Mouse (Mus musculus): ENCODE data around the gene Yju2.

Yju2 gene

DNA sequence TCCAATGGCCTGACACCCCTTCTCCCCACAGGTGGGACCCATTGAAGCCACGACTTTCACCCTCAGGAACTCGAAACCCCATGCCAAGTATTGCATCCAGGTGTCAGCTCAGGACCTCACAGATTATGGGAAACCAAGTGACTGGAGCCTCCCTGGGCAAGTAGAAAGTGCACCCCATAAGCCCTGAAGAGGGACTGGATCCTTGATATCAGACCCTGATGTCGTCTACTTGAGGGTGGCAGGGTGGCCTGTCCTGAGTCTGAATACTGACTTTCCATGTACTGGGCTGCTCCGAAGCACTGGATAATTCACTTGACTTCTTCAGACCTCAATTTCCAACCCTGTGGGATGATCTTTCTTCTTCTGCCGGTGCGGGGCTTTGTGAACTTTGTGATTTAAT, 2.3 kb upstream of the Yju2 start:
- no peak for TF ChIP-seq GATA4 (IDR thresholded peaks at IDR 0.05; ENCODE audit: insufficient replicate concordance, low read length)

DNA sequence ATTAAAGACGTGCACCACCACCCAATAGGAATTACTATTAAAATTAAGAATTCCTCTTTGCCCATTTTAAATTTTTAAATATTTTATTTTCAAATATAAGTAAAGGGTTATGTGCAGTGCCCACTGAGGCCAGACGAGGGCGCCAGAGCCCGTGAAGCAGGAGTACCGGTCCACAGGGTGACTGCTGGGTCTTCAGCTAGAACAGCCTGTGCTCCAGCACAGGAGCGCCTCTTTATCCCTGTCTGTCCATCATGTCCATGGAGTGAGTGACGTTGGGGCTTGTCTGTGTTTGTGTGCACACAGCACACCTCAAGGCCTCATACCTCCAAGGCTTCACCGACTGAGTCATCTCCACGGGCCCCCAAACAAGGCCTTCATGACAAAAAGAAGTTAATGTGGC, 1.7 kb upstream of the Yju2 start:
- no peak for TF ChIP-seq GATA4 (IDR thresholded peaks at IDR 0.05; ENCODE audit: insufficient replicate concordance, low read length)

DNA sequence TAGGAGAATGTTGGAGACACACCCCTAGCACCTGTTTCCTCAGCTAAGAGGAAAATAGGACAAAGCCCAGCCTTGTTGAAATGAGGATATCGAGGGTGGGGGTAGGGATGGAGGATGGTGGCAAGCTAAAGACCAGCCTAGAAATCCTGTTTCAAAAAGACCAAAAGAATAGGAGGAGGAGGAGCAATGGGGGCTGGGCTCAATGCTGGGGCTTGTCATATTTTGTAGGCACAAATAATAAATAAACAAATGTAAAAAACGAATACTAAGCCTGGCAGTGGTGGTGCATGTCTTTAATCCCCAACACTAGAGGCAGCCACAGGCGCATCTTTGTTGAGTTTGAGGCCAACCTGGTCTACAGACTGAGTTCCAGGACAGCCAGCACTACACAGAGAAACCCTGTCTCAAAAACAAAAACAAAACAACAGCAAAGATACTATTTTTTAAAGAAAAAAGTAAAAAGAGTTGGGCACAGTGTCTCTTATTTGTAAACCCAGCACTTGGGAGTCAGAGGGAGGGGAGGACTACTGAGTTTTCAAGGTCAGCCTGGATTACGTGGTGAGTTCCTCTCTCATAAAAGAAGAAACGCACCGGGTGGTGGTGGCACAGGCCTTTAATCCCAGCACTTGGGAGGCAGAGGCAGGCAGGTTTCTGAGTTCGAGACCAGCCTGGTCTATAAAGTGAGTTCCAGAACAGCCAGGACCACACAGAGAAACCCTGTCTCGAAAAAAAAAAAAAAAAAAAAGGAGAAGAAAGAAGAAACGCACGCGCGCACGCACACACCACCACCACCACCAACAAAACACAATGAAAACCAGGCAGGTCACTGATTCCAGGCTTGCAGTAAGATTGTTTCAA, 944 bp upstream of the Yju2 start:
- TF ChIP-seq GATA4 (IDR thresholded peaks at IDR 0.05; ENCODE audit: insufficient replicate concordance, low read length) = no peak

DNA sequence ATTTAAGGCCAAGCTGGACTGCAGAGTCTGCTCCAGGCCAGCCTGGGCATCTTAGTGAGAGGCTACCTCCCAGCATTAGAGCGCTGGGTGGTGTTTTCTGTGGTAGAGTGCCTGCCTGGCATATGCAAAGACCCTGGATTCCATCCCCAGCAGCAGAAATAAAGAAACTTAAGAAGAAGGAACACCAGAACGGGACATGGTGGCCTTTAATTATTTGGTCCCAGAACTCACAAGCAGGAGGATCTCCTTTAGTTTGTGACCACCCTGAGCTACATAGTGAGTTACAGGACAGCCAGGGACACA, 364 bp upstream of the Yju2 start:
- no peak for TF ChIP-seq GATA4 (IDR thresholded peaks at IDR 0.05; ENCODE audit: insufficient replicate concordance, low read length)

DNA sequence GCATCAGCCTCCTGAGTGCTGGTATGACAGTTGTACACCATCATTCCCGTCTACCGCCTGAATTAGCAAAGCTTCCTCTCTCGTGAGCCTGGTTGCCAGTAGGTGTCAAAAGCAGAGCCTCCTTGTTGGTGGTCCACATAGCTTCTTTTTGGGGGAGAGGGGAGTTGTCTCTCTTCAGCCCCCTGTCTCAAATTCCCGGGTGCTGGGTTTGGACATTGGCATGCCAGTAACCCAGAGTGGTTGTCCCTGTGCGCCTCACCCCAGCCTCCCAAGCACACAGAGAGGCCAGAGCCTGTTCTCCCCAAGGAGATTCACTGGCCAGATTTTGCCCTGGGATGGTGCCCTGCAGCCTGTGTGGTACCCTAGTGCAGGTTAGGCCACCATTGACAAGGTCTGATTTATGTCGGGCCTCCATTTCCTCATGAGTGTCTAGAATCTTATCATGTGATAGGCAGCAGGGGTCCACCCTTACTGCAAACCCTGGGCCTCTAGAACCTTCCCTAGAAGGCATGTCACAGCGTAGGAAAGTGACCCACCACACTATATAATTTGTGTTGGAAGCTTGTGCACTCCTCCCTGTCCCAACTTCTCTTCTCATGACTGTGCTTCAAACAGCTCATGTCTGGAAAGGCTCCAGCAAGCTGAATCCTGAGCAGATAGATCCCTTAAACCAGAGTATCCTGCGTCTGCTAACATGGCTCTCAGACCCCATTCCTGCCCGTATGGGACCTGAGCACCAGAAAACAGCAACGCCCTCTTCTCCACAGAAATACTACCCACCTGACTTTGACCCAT, 1.2 kb downstream of the Yju2 start:
- TF ChIP-seq GATA4 (IDR thresholded peaks at IDR 0.05; ENCODE audit: insufficient replicate concordance, low read length) = no peak

DNA sequence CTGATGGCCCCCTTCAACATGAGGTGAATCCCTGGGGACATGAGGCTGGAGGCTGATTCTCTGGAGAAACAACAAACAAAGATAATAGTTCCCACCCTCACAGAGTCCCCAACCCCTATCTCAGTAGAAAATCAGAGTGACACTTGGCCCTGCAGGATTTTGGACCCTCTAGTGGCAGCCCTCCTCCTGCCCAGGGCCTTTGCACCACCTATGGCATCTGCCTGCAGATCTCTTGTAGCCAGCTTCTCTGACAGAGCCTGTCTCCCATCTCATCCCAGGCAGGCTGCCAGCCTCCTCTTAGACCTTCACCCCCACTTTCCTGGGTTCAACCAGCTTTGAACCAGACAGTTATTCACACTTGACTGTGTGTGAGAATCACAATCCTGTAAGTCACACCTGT, 1.9 kb downstream of the Yju2 start:
- no peak for TF ChIP-seq GATA4 (IDR thresholded peaks at IDR 0.05; ENCODE audit: insufficient replicate concordance, low read length)

DNA sequence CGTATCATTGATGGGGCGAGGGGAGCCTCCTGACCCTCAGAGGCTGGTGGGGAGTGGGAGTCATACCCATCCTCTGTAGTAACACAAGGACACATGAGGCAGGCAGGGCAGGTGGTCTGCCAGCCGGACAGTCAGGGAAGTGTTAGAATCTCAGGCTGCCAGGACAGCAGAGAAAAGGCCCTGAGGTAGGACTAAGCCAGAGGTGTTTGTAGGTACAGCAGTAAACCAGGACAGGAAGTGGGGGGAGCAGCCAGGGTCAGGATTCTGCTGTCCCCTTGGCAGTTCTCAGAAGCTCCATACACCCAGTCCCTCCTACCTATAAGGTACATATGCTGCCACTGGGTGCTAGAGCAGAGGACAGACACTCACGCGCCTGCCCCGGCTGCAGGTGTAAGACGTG, 2.7 kb downstream of the Yju2 start:
- TF ChIP-seq GATA4 (IDR thresholded peaks at IDR 0.05; ENCODE audit: insufficient replicate concordance, low read length) = no peak

DNA sequence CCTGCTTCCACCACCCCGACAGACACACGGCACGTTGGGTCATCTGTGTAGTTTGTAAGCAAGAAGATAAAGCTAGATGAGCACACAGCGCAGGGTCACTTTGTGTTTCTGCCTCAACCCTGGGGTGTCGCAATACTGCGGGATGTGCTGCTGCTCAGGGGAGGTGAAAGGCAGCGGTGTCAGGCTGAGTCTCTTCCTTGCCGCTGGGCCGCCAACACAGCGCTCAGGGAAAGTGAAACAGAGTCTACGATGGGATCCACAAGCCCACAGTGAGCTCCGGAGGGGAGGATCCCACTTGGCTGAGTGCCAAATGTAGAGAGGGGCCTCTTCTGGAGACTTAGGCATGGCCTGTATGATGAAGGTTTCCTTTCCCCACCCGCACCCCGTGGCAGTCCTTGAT, 4.3 kb downstream of the Yju2 start:
- TF ChIP-seq GATA4 (IDR thresholded peaks at IDR 0.05; ENCODE audit: insufficient replicate concordance, low read length) = no peak

DNA sequence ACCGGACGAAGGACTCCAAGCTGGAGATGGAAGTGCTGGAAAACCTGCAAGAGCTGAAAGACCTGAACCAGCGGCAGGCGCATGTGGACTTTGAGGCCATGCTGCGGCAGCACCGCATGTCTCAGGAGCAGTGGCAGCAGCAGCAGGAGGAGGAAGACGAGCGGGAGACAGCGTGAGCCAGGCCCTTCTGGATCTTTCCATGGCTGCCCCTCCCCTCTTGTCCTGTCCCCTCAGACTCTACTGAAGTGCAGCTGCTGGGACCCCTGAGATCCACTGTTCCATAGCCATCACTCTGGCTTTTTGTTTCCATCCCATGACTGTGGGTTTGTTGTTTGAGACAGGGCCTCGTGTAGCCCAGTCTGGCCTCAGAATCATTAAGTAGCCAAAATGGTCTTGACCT, 5.6 kb downstream of the Yju2 start:
- no peak for TF ChIP-seq GATA4 (IDR thresholded peaks at IDR 0.05; ENCODE audit: insufficient replicate concordance, low read length)

DNA sequence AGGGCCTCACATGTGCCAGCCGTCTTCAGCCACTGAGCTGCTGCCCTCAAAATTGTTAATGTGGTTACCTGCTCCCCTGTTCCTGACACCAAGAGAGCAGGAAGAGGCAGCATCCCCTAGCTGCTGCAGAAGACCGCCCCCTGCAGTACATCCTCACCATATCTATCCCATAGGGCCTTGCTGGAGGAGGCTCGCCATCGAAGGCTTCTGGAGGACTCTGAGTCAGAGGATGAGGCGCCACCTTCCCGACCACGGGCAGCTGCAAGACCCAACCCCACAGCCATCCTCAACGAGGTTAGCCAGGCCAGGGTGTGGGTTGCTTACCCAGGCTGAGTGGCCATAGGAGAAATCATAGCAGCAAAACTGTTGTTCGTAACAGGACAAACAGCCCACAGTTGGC, 6.1 kb downstream of the Yju2 start:
- TF ChIP-seq GATA4 (IDR thresholded peaks at IDR 0.05; ENCODE audit: insufficient replicate concordance, low read length) = no peak

DNA sequence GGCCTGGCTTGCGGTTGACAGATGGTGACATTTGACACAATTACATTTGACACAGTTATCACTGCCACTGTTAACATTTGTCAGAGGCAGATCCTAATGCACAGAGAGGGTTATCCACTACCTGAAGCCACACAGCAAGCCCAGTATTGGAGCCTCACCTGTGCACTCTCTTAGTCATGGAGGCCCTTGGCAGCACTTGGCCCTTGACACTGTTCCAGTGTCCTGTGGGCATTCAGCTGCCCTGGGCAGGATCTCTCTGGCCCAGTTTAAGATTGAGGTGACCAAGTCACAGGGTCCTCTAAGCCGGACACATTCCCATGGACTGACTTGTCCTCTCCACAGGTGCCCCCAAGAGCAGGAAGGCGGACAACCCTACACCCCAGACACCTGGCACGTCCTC, 8.3 kb downstream of the Yju2 start:
- TF ChIP-seq GATA4 (IDR thresholded peaks at IDR 0.05; ENCODE audit: insufficient replicate concordance, low read length) = no peak

DNA sequence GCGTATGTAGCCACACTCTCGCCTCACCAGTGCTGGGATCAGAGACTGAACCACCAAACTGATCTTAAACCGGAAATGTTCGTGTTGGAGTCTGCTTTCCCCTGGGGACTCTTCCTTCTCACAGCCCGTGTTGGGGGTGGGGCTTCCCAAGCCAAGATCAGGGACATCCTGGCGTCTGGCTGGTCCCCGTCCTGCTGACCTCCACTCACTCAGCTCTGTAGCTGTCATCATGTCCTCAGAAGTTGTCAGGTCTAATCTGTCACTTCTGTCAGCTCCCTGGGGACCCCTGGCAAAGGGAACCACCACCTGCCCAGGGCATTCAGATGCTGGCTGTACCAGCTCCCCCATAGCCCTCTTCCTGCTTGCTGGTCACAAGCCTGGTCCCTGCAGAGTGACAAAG, 9.3 kb downstream of the Yju2 start:
- no peak for TF ChIP-seq GATA4 (IDR thresholded peaks at IDR 0.05; ENCODE audit: insufficient replicate concordance, low read length)

DNA sequence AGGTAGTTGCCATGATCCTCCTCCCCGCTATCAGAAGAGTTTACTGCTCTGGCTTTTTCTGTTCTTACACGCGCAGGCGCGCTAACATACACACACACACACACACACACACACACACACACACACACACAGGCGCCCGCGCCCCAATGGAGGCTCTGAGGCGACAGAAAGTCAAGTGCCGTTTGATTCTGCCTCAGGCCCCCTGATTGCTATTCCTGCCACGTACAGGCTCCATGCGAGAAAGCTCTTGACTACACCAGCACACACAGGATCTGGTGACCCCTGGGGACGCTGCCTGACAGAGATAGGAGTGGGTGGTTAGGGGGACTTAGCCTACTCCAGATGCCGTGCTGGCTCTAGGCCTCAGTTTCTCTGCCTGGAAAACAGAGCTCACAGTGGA, 10.7 kb downstream of the Yju2 start:
- TF ChIP-seq GATA4 (IDR thresholded peaks at IDR 0.05; ENCODE audit: insufficient replicate concordance, low read length) = no peak

DNA sequence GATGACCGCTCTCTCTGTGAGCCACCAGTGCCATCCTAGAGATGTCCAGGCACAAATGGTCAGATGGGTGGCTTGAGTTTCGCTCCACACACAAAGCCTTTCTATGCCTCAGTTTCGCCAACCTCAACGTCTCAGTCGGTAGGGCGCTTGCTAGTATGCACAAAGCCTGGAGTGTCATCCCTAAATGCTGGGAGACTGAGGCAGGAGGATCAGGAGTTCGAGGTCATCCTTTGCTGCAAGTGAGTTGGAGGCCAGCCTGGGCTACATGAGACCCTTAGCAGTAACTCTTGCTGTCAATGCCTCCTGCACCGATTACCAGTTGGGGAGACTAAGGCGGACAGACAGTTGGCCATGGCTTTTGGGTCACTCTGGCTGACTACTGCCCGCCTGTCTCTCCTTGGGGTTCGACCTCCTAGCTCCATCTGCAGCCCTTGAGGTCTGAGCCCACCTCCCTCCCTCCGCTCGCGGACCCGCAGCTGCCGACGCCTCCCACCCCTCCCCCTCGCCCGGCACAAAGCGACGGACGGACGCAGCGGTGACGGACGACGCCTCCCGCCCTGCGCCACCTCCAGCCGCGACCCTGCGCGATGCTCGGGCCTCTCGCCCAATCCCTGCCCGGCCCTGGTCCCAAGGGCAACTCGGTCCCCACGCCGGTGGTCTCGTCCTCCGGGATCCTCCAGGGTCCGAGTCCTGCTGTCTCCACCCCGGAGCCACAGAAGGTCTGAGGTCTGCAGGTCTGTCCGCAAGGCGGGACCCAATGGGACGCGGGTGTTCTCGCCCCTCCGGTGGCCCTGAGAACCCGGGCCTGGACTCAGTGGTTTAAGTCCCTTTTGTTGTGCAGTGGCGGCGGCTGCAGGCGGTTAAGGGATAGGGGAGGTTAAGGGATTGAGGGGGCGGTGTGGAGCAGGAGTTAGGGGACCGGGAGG, 11.3 kb downstream of the Yju2 start, which contains the start of gene Shd:
Gene Shd, plus strand, starts transcription at position 502 of the 926 bp plus-strand sequence.
- TF ChIP-seq GATA4 (IDR thresholded peaks at IDR 0.05; ENCODE audit: insufficient replicate concordance, low read length) = no peak

DNA sequence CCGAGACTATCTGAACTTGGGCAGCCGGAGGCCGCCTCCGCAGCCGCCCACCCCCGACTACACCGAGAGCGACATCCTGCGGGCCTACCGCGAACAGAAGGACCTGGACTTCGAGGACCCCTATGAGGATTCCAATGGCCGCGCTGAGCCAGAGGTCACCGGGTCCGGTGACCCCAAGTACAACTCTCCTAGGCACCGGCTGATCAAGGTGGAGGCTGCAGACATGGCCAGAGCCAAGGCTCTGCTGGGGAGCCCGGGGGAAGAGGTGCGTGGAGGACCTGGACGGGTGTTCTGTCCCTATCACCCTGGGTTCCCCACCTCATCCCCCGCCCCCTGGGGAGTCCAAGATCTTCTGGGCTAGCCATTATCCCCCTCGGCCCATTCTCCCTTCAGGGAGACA, 12.6 kb downstream of the Yju2 start:
- no peak for TF ChIP-seq GATA4 (IDR thresholded peaks at IDR 0.05; ENCODE audit: insufficient replicate concordance, low read length)
